Mouse (Mus musculus): ENCODE data around the gene Cisd2. TPM values are rescaled to one million over a fixed set of nuclear protein-coding genes. Genes with fewer than 3 reads are reported as not detected.

The Cisd2 gene
- polyA plus RNA-seq, 2 experiments from 2014 or later = 59.1 to 73.2 TPM

- ATAC-seq = no peak
These were observed 14.5 kb downstream of the Cisd2 start for GRCm38 (mm10) chr3:135409219-135409618.

GRCm38 (mm10) chr3:135407351-135407750 lies 16.4 kb downstream of the Cisd2 start:
- ATAC-seq = no peak

- ATAC-seq = no peak
These were observed 19.1 kb downstream of the Cisd2 start for GRCm38 (mm10) chr3:135404599-135404998.

- no peak for ATAC-seq
These were observed 19.9 kb downstream of the Cisd2 start for GRCm38 (mm10) chr3:135403856-135404255.

GRCm38 (mm10) chr3:135403211-135403610 lies 20.5 kb downstream of the Cisd2 start:
- ATAC-seq = no peak

GRCm38 (mm10) chr3:135402201-135402658 lies 21.5 kb downstream of the Cisd2 start:
- peak; percentile 100 for ATAC-seq

GRCm38 (mm10) chr3:135397112-135397511 lies 26.6 kb downstream of the Cisd2 start:
- ATAC-seq = no peak

GRCm38 (mm10) chr3:135396081-135396480 lies 27.6 kb downstream of the Cisd2 start:
- ATAC-seq = no peak

- no peak for ATAC-seq
These were observed 28.6 kb downstream of the Cisd2 start for GRCm38 (mm10) chr3:135395085-135395484.

- no peak for ATAC-seq
These were observed 30.5 kb downstream of the Cisd2 start for GRCm38 (mm10) chr3:135393186-135393585.

GRCm38 (mm10) chr3:135379868-135380267 lies 43.9 kb downstream of the Cisd2 start:
- no peak for ATAC-seq

- ATAC-seq = no peak
These were observed 46.3 kb downstream of the Cisd2 start for GRCm38 (mm10) chr3:135377445-135377844.

- ATAC-seq = no peak
These were observed 47.9 kb downstream of the Cisd2 start for GRCm38 (mm10) chr3:135375836-135376235.

- no peak for ATAC-seq
These were observed 66.3 kb downstream of the Cisd2 start for GRCm38 (mm10) chr3:135357394-135357793.

Other genes starting within 250 kb of the Cisd2 start
- gene Cenpe, start 211.4 kb downstream of the Cisd2 start, polyA plus RNA-seq (2017; shearing (Covaris generic)) = 10 to 100 TPM in 1 of 2 experiments, 1 to 10 TPM in 1; 9.3 to 10.8 TPM
- not detected for gene Bdh2, start 142.7 kb downstream of the Cisd2 start, polyA plus RNA-seq (2017; shearing (Covaris generic))
- gene Slc9b2, start 116.2 kb downstream of the Cisd2 start, polyA plus RNA-seq (2017; shearing (Covaris generic)) = 10 to 100 TPM; 14.2 to 17.1 TPM
- gene Slc9b1, start 75.9 kb downstream of the Cisd2 start, polyA plus RNA-seq (2017; shearing (Covaris generic)) = under 1 TPM; 0.29 to 0.48 TPM
- 100 to 1,000 TPM; 387 to 403 TPM for gene Ube2d3, start 14.2 kb upstream of the Cisd2 start, polyA plus RNA-seq (2017; shearing (Covaris generic))
- gene Manba, start 61.7 kb upstream of the Cisd2 start, polyA plus RNA-seq (2017; shearing (Covaris generic)) = 10 to 100 TPM; 16.9 to 20.9 TPM

Data from activated CD4-positive, CD25-positive, alpha-beta regulatory T cell, adult 4 months (primary cell).